Mouse (Mus musculus) heart, postnatal 0 days (tissue): ENCODE measurements around the gene Gpatch8. TPM values are rescaled to one million over a fixed set of nuclear protein-coding genes. Genes with fewer than 3 reads are reported as not detected.

ENCODE experiments used
- ATAC-seq: fragments of 200-750 bp; cut with Nextera tagmentation; 2 replicates; pipeline ENCODE4 v1.8.0; 2017; ENCODE audit warnings: low read depth, moderate number of reproducible peaks, moderate library complexity; ENCODE audit not compliant: insufficient read depth
- DNase-seq: peaks from one replicate; pipeline ENCODE4 v3.0.0-alpha.2; 2016; ENCODE audit warnings: low spot score
- H3K27ac ChIP-seq: fragments of 300-500 bp; sonication (generic); 2 replicates; pipeline ENCODE4 v1.5.1; 2014; ENCODE audit warnings: low read depth, mild to moderate bottlenecking
- H3K27me3 ChIP-seq: fragments of 300-500 bp; sonication (generic); 2 replicates; pipeline ENCODE4 v1.6.1; 2014; ENCODE audit warnings: low read length, mixed read lengths; ENCODE audit not compliant: control insufficient read depth, insufficient read depth
- H3K36me3 ChIP-seq: fragments of 300-500 bp; sonication (generic); replicated peaks from 2 replicates; pipeline ENCODE4 v1.6.1; 2014; ENCODE audit warnings: low read length, mixed read lengths; ENCODE audit not compliant: control insufficient read depth, insufficient read depth
- H3K4me1 ChIP-seq: fragments of 300-500 bp; sonication (generic); 2 replicates; pipeline ENCODE4 v1.6.1; 2014; ENCODE audit warnings: antibody characterized with exemption; ENCODE audit not compliant: control insufficient read depth, insufficient read depth
- H3K4me2 ChIP-seq: fragments of 300-500 bp; sonication (generic); 2 replicates; pipeline ENCODE4 v1.6.1; 2014; ENCODE audit warnings: low read depth, mild to moderate bottlenecking, low read length, moderate library complexity
- H3K4me3 ChIP-seq: fragments of 300-500 bp; sonication (generic); 2 replicates; pipeline ENCODE4 v1.5.1; 2014; ENCODE audit warnings: low read depth, low read length
- H3K9ac ChIP-seq: fragments of 300-500 bp; sonication (generic); replicated peaks from 2 replicates; pipeline ENCODE4 v1.6.1; 2014; ENCODE audit warnings: low read depth, low read length, mixed read lengths
- H3K9me3 ChIP-seq: fragments of 300-500 bp; sonication (generic); replicated peaks from 2 replicates; pipeline ENCODE4 v1.6.1; 2016; ENCODE audit warnings: low read length; ENCODE audit not compliant: control insufficient read depth
- CTCF ChIP-seq: IDR thresholded peaks from 2 replicates; pipeline ENCODE4 v1.5.1; 2016; ENCODE audit warnings: antibody characterized with exemption, control low read depth, low read depth
- EP300 ChIP-seq: IDR thresholded peaks from 2 replicates; pipeline ENCODE4 v1.6.1; 2016; ENCODE audit warnings: antibody characterized with exemption, low read depth
- WGBS: fragments of 180-500 bp; shearing (Covaris S2); extraction: QIAGEN DNeasy Blood & Tissue Kit; methylation state at CpG from one replicate; pipeline ENCODE4 v1.1.7; 2014; 5-methylcytosine and 5-hydroxymethylcytosine counted together
- polyA plus RNA-seq: library from polyadenylated mRNA; unstranded; fragments of >200 nt; fragmentation: Nextera tagmentation; extraction: Ambion mirVana; gene quantifications from 2 replicates; pipeline ENCODE4 v1.2.1, GENCODE M21; 2015
- total RNA-seq: library from RNA; depleted of rRNA; stranded (reverse); fragments of >200 nt; gene quantifications from 2 replicates; pipeline ENCODE4 v1.2.3, GENCODE M21; 2014; ENCODE audit warnings: low replicate concordance

Gpatch8 gene
- total and polyA plus RNA-seq, 2 experiments from 2014 or later, result 25.8 to 40.8 TPM

DNA sequence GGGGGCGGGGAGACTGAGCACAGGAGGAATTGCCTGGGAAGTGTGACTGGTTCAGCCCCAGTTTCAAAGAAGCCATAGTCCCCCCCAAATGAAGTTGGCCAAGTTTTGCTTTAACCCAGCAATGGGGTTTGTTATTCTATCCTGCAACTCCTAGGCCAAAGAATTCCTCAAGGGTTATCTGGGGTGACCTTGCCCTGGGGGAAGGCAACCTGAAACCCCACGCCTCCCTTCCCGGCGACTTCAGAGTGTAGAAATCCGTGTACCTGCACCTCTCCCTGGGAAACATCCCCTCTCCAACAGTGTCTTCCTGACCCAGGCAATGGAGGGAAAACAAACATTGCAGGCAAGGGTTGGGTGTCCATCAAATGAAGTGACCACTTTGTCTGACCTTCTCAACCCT is 26.5 kb upstream of the Gpatch8 start:
- 12% methylated on average over 5 of the region's 5 CpGs for WGBS
- Histone ChIP-seq H3K27me3 (no peaks in the 10 kb centered on the region), H3K4me3 (no peak overlapping the region), H3K9ac (no peak overlapping the region), H3K27ac (peak overlapping the region; percentile 80), H3K4me1 (peaks cover 19% of the 10 kb centered on the region), H3K36me3 (no peaks in the 10 kb centered on the region), H3K4me2 (no peak overlapping the region), H3K9me3 (no peaks in the 10 kb centered on the region)
- DNase-seq (no peak), ATAC-seq (no peak)
- TF ChIP-seq EP300 (no peak), CTCF (no peak)

- WGBS, result 20% methylated on average over 13 of the region's 13 CpGs
- DNase-seq, result peak; percentile 73
- peak overlapping the region; percentile 80 for H3K27ac ChIP-seq
These were observed 25.9 kb upstream of the Gpatch8 start for GRCm38 (mm10) chr11:102582016-102582610.

GRCm38 (mm10) chr11:102581281-102582015 is 25.3 kb upstream of the Gpatch8 start:
- Histone ChIP-seq H3K4me2 (no peak overlapping the region), H3K36me3 (no peaks in the 10 kb centered on the region), H3K4me1 (peaks cover 19% of the 10 kb centered on the region), H3K4me3 (no peak overlapping the region), H3K27ac (peak overlapping the region; percentile 80), H3K9ac (no peak overlapping the region), H3K9me3 (no peaks in the 10 kb centered on the region), H3K27me3 (no peaks in the 10 kb centered on the region)
- ATAC-seq (0 out of 2 replicates have a peak, but pooled peaks have one; percentile 10), DNase-seq (peak; percentile 35)
- 24% methylated on average over 11 of the region's 11 CpGs for WGBS
- TF ChIP-seq CTCF (no peak), EP300 (no peak)

More at GRCm38 (mm10) chr11:102582016-102582610, 25.9 kb upstream of the Gpatch8 start:
- Histone ChIP-seq H3K36me3 (no peaks in the 10 kb centered on the region), H3K9me3 (no peaks in the 10 kb centered on the region), H3K4me2 (no peak overlapping the region), H3K4me3 (no peak overlapping the region), H3K4me1 (peaks cover 19% of the 10 kb centered on the region), H3K9ac (no peak overlapping the region), H3K27me3 (no peaks in the 10 kb centered on the region)
- ATAC-seq, result peak; percentile 57
- no peak for TF ChIP-seq EP300
- TF ChIP-seq CTCF, result no peak

DNA sequence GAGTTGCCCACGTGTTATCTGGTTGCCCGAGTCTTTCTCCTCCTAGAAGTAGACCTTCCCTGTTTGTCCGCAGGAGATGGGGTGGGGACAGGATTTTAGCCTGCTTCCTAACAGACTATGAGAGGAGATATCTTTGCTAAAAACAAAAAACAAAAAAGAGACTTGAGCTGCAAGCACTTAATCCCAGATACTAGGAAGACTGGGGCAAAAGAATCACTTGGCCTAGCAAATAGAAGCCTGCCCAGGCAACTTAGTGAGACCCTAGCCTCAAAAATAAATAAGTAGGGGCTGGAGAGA is 23.8 kb upstream of the Gpatch8 start:
- TF ChIP-seq CTCF (no peak), EP300 (no peak)
- DNase-seq (no peak), ATAC-seq (no peak)
- WGBS, result 44% methylated on average over 3 of the region's 3 CpGs
- H3K4me2 ChIP-seq, result peak overlapping the region; percentile 56
- H3K27me3 ChIP-seq, result no peaks in the 10 kb centered on the region
- peak overlapping the region; percentile 42; the same call in 1 of the 2 replicates for H3K9ac ChIP-seq
- no peaks in the 10 kb centered on the region for H3K36me3 ChIP-seq
- no peak overlapping the region for H3K4me3 ChIP-seq
- H3K4me1 ChIP-seq, result peaks cover 19% of the 10 kb centered on the region
- H3K9me3 ChIP-seq, result no peaks in the 10 kb centered on the region
- H3K27ac ChIP-seq, result peak overlapping the region; percentile 64

GRCm38 (mm10) chr11:102579165-102580033 is 23.2 kb upstream of the Gpatch8 start, which contains the start of gene Gm11627:
Gene Gm11627, minus strand, starts transcription at chr11:102579461.
- Histone ChIP-seq H3K9me3 (no peaks in the 10 kb centered on the region), H3K4me1 (peaks cover 19% of the 10 kb centered on the region), H3K27ac (peak within 1 kb of the TSS; percentile 64), H3K9ac (peak within 1 kb of the TSS; percentile 42; the same call in 1 of the 2 replicates), H3K27me3 (no peaks in the 10 kb centered on the region), H3K36me3 (no peaks in the 10 kb centered on the region), H3K4me3 (peak within 1 kb of the TSS; percentile 41), H3K4me2 (peak within 1 kb of the TSS; percentile 56)
- 18% methylated on average over 23 of the region's 23 CpGs for WGBS
- TF ChIP-seq EP300 (no peak), CTCF (no peak)
- DNase-seq (peak; percentile 33), ATAC-seq (peak; percentile 25)
